Mouse (Mus musculus): ENCODE results near the gene Miga1. TPM values are rescaled to one million over a fixed set of nuclear protein-coding genes. Genes with fewer than 3 reads are reported as not detected.
A peak's percentile ranks its signal among the peaks of the same experiment; 100 is the strongest.

Gene Miga1
- polyA plus RNA-seq, 1 experiment: 6.7 TPM

- 96% methylated on average over 4 of the region's 4 CpGs for WGBS
- Histone ChIP-seq H3K4me3 (ENCODE audit: low read depth, low read length) (no peak overlapping the region), H3K27me3 (ENCODE audit: control insufficient read depth, insufficient read depth, low read length) (no peaks in the 10 kb centered on the region), H3K4me1 (ENCODE audit: control insufficient read depth, insufficient read depth, insufficient read length, low read length) (peaks cover 16% of the 10 kb centered on the region), H3K27ac (ENCODE audit: insufficient read depth, low read depth, low read length) (no peak overlapping the region), H3K36me3 (ENCODE audit: control insufficient read depth, insufficient read depth, low read length) (no peaks in the 10 kb centered on the region)
- TF ChIP-seq CTCF (IDR thresholded peaks at IDR 0.05; ENCODE audit: extremely low read depth, insufficient read length, insufficient replicate concordance, low read depth, low read length): no peak
- no peak for TF ChIP-seq POLR2A (IDR thresholded peaks at IDR 0.05; ENCODE audit: low read depth, low read length)
Observed at GRCm38 (mm10) chr3:152305971-152306370, 34.2 kb downstream of the Miga1 start.

- TF ChIP-seq CTCF (IDR thresholded peaks at IDR 0.05; ENCODE audit: extremely low read depth, insufficient read length, insufficient replicate concordance, low read depth, low read length) (no peak), POLR2A (IDR thresholded peaks at IDR 0.05; ENCODE audit: low read depth, low read length) (no peak)
- H3K4me3 ChIP-seq (ENCODE audit: low read depth, low read length): no peak overlapping the region
- H3K4me1 ChIP-seq (ENCODE audit: control insufficient read depth, insufficient read depth, insufficient read length, low read length): peaks cover 16% of the 10 kb centered on the region
- H3K27ac ChIP-seq (ENCODE audit: insufficient read depth, low read depth, low read length): no peak overlapping the region
- no peaks in the 10 kb centered on the region for H3K36me3 ChIP-seq (ENCODE audit: control insufficient read depth, insufficient read depth, low read length)
- 78% methylated on average over 8 of the region's 8 CpGs for WGBS
- H3K27me3 ChIP-seq (ENCODE audit: control insufficient read depth, insufficient read depth, low read length): no peaks in the 10 kb centered on the region
Observed at GRCm38 (mm10) chr3:152305080-152305479, 35.1 kb downstream of the Miga1 start.

GRCm38 (mm10) chr3:152304093-152304815 is 36.0 kb downstream of the Miga1 start:
- no peak for TF ChIP-seq CTCF (IDR thresholded peaks at IDR 0.05; ENCODE audit: extremely low read depth, insufficient read length, insufficient replicate concordance, low read depth, low read length)
- no peak for TF ChIP-seq POLR2A (IDR thresholded peaks at IDR 0.05; ENCODE audit: low read depth, low read length)
- Histone ChIP-seq H3K4me1 (ENCODE audit: control insufficient read depth, insufficient read depth, insufficient read length, low read length) (peaks cover 12% of the 10 kb centered on the region), H3K36me3 (ENCODE audit: control insufficient read depth, insufficient read depth, low read length) (no peaks in the 10 kb centered on the region), H3K4me3 (ENCODE audit: low read depth, low read length) (no peak overlapping the region), H3K27ac (ENCODE audit: insufficient read depth, low read depth, low read length) (peak overlapping the region; percentile 69), H3K27me3 (ENCODE audit: control insufficient read depth, insufficient read depth, low read length) (no peaks in the 10 kb centered on the region)
- 29% methylated on average over 6 of the region's 6 CpGs for WGBS

GRCm38 (mm10) chr3:152302991-152303390 is 37.2 kb downstream of the Miga1 start:
- Histone ChIP-seq H3K4me1 (ENCODE audit: control insufficient read depth, insufficient read depth, insufficient read length, low read length) (peaks cover 6% of the 10 kb centered on the region; the same call in 1 of the 2 replicates), H3K36me3 (ENCODE audit: control insufficient read depth, insufficient read depth, low read length) (no peaks in the 10 kb centered on the region), H3K27me3 (ENCODE audit: control insufficient read depth, insufficient read depth, low read length) (no peaks in the 10 kb centered on the region), H3K4me3 (ENCODE audit: low read depth, low read length) (no peak overlapping the region), H3K27ac (ENCODE audit: insufficient read depth, low read depth, low read length) (no peak overlapping the region)
- 89% methylated on average over 9 of the region's 9 CpGs for WGBS
- TF ChIP-seq POLR2A (IDR thresholded peaks at IDR 0.05; ENCODE audit: low read depth, low read length) (no peak), CTCF (IDR thresholded peaks at IDR 0.05; ENCODE audit: extremely low read depth, insufficient read length, insufficient replicate concordance, low read depth, low read length) (no peak)

GRCm38 (mm10) chr3:152300376-152301337 is 39.5 kb downstream of the Miga1 start:
- Histone ChIP-seq H3K36me3 (ENCODE audit: control insufficient read depth, insufficient read depth, low read length) (no peaks in the 10 kb centered on the region; the same call in 1 of the 2 replicates), H3K4me3 (ENCODE audit: low read depth, low read length) (no peak overlapping the region), H3K27ac (ENCODE audit: insufficient read depth, low read depth, low read length) (no peak overlapping the region), H3K4me1 (ENCODE audit: control insufficient read depth, insufficient read depth, insufficient read length, low read length) (peaks cover 5% of the 10 kb centered on the region; the same call in 1 of the 2 replicates), H3K27me3 (ENCODE audit: control insufficient read depth, insufficient read depth, low read length) (no peaks in the 10 kb centered on the region)
- TF ChIP-seq POLR2A (IDR thresholded peaks at IDR 0.05; ENCODE audit: low read depth, low read length) (no peak), CTCF (IDR thresholded peaks at IDR 0.05; ENCODE audit: extremely low read depth, insufficient read length, insufficient replicate concordance, low read depth, low read length) (no peak)
- WGBS: 88% methylated on average over 14 of the region's 14 CpGs

GRCm38 (mm10) chr3:152295896-152296295 is 44.3 kb downstream of the Miga1 start:
- H3K4me1 ChIP-seq (ENCODE audit: control insufficient read depth, insufficient read depth, insufficient read length, low read length): no peaks in the 10 kb centered on the region
- WGBS: 92% methylated on average over 5 of the region's 5 CpGs
- no peak overlapping the region for H3K27ac ChIP-seq (ENCODE audit: insufficient read depth, low read depth, low read length)
- H3K4me3 ChIP-seq (ENCODE audit: low read depth, low read length): no peak overlapping the region
- no peaks in the 10 kb centered on the region for H3K27me3 ChIP-seq (ENCODE audit: control insufficient read depth, insufficient read depth, low read length)
- no peak for TF ChIP-seq POLR2A (IDR thresholded peaks at IDR 0.05; ENCODE audit: low read depth, low read length)
- no peak for TF ChIP-seq CTCF (IDR thresholded peaks at IDR 0.05; ENCODE audit: extremely low read depth, insufficient read length, insufficient replicate concordance, low read depth, low read length)
- no peaks in the 10 kb centered on the region; the same call in none of the 2 replicates for H3K36me3 ChIP-seq (ENCODE audit: control insufficient read depth, insufficient read depth, low read length)

GRCm38 (mm10) chr3:152294400-152294799 is 45.8 kb downstream of the Miga1 start:
- no peak for TF ChIP-seq CTCF (IDR thresholded peaks at IDR 0.05; ENCODE audit: extremely low read depth, insufficient read length, insufficient replicate concordance, low read depth, low read length)
- TF ChIP-seq POLR2A (IDR thresholded peaks at IDR 0.05; ENCODE audit: low read depth, low read length): no peak
- Histone ChIP-seq H3K4me1 (ENCODE audit: control insufficient read depth, insufficient read depth, insufficient read length, low read length) (no peaks in the 10 kb centered on the region), H3K27ac (ENCODE audit: insufficient read depth, low read depth, low read length) (no peak overlapping the region), H3K36me3 (ENCODE audit: control insufficient read depth, insufficient read depth, low read length) (no peaks in the 10 kb centered on the region; the same call in none of the 2 replicates), H3K27me3 (ENCODE audit: control insufficient read depth, insufficient read depth, low read length) (no peaks in the 10 kb centered on the region), H3K4me3 (ENCODE audit: low read depth, low read length) (no peak overlapping the region)
- 74% methylated on average over 3 of the region's 3 CpGs for WGBS
